Mouse (Mus musculus) heart, embryonic 14.5 days (tissue): ENCODE data around the gene Gad2. TPM values are rescaled to one million over a fixed set of nuclear protein-coding genes. Genes with fewer than 3 reads are reported as not detected.

Experiments
- ATAC-seq: fragments of 200-750 bp; cut with Nextera tagmentation; 2 replicates; pipeline ENCODE4 v1.8.0; 2017; ENCODE audit warnings: low read depth, moderate TSS enrichment; ENCODE audit not compliant: insufficient number of reproducible peaks, insufficient read depth, low FRiP score
- H3K27ac ChIP-seq, 2 experiments: fragments of 200-500 bp in 1 of 2; fragments of 300-500 bp in 1 of 2; sonication (generic) in 1 of 2; replicated peaks in 1 of 2; 2 replicates each; pipeline ENCODE4 v1.5.1; 2012 to 2014; ENCODE audit warnings: low read depth in 2 of 2, low read length in 2 of 2, control low read depth in 1 of 2, mild to moderate bottlenecking in 1 of 2, mixed read lengths in 1 of 2; ENCODE audit not compliant: control insufficient read depth in 1 of 2, insufficient read depth in 1 of 2
- H3K27me3 ChIP-seq: fragments of 300-500 bp; sonication (generic); 2 replicates; pipeline ENCODE4 v1.6.1; 2014; ENCODE audit warnings: mild to moderate bottlenecking, low read length, control low read depth; ENCODE audit not compliant: control insufficient read depth, insufficient read depth
- H3K36me3 ChIP-seq: fragments of 300-500 bp; sonication (generic); 2 replicates; pipeline ENCODE4 v1.6.1; 2014; ENCODE audit warnings: mild to moderate bottlenecking, control low read depth, low read length, mixed read lengths; ENCODE audit not compliant: control insufficient read depth, insufficient read depth
- H3K4me1 ChIP-seq, 2 experiments: fragments of 200-500 bp in 1 of 2; fragments of 300-500 bp in 1 of 2; sonication (generic) in 1 of 2; 2 replicates each; pipeline ENCODE4 v1.6.1; 2012 to 2014; ENCODE audit warnings: low read length in 2 of 2, control low read depth in 1 of 2, mixed read lengths in 1 of 2; ENCODE audit not compliant: control insufficient read depth in 2 of 2, insufficient read depth in 2 of 2
- H3K4me2 ChIP-seq: fragments of 300-500 bp; sonication (generic); 2 replicates; pipeline ENCODE4 v1.6.1; 2014; ENCODE audit warnings: mild to moderate bottlenecking, low read length
- H3K4me3 ChIP-seq, 2 experiments: fragments of 200-500 bp in 1 of 2; fragments of 300-500 bp in 1 of 2; sonication (generic) in 1 of 2; 2 replicates each; pipeline ENCODE4 v1.5.1; 2012 to 2014; ENCODE audit warnings: low read length in 2 of 2, mild to moderate bottlenecking in 2 of 2, control low read depth in 1 of 2, low read depth in 1 of 2, moderate library complexity in 1 of 2; ENCODE audit not compliant: control insufficient read depth in 1 of 2, insufficient read depth in 1 of 2
- H3K9ac ChIP-seq: fragments of 300-500 bp; sonication (generic); 2 replicates; pipeline ENCODE4 v1.6.1; 2014; ENCODE audit warnings: mild to moderate bottlenecking, low read length
- H3K9me3 ChIP-seq: fragments of 300-500 bp; sonication (generic); 2 replicates; pipeline ENCODE4 v1.6.1; 2016; ENCODE audit warnings: low read length, control low read depth; ENCODE audit not compliant: control insufficient read depth
- WGBS: fragments of 180-500 bp; shearing (Covaris S2); extraction: QIAGEN DNeasy Blood & Tissue Kit; methylation state at CpG from one replicate; pipeline ENCODE4 v1.1.7; 2014; 5-methylcytosine and 5-hydroxymethylcytosine counted together
- polyA plus RNA-seq: library from polyadenylated mRNA; unstranded; fragments of >200 nt; fragmentation: Nextera tagmentation; extraction: Ambion mirVana; gene quantifications from 2 replicates; pipeline ENCODE4 v1.2.1, GENCODE M21; 2014

The Gad2 gene
- polyA plus RNA-seq, 1 experiment from 2014 or later = 0.68 TPM

GRCm38 (mm10) chr2:22625096-22625960, 3.3 kb downstream of the Gad2 start:
- 20% methylated on average over 16 of the region's 16 CpGs for WGBS
- H3K9me3 ChIP-seq = no peaks in the 10 kb centered on the region
- no peak overlapping the region for H3K4me2 ChIP-seq
- H3K36me3 ChIP-seq = no peaks in the 10 kb centered on the region
- peaks cover 74% of the 10 kb centered on the region for H3K27me3 ChIP-seq
- H3K9ac ChIP-seq = no peak overlapping the region
- no peak overlapping the region for H3K4me3 ChIP-seq
- no peak for ATAC-seq
- no peak overlapping the region for H3K27ac ChIP-seq
- peaks cover 4 to 17% of the 10 kb centered on the region in 2 experiments; a peak in 3 of 4 replicates for H3K4me1 ChIP-seq

- ATAC-seq = no peak
- Histone ChIP-seq H3K9me3 (no peaks in the 10 kb centered on the region), H3K4me1 (peaks cover 4 to 17% of the 10 kb centered on the region in 2 experiments; a peak in 3 of 4 replicates), H3K27ac (no peak overlapping the region), H3K27me3 (peaks cover 56% of the 10 kb centered on the region), H3K36me3 (no peaks in the 10 kb centered on the region), H3K4me3 (no peak overlapping the region), H3K9ac (no peak overlapping the region), H3K4me2 (no peak overlapping the region)
- 40% methylated on average over 3 of the region's 3 CpGs for WGBS
These were observed 5.2 kb downstream of the Gad2 start for GRCm38 (mm10) chr2:22627147-22627666.

GRCm38 (mm10) chr2:22627819-22628432, 5.9 kb downstream of the Gad2 start:
- Histone ChIP-seq H3K9me3 (no peaks in the 10 kb centered on the region), H3K36me3 (no peaks in the 10 kb centered on the region), H3K27me3 (peaks cover 48% of the 10 kb centered on the region), H3K4me3 (no peak overlapping the region), H3K4me1 (peaks cover 4 to 10% of the 10 kb centered on the region in 2 experiments; a peak in 3 of 4 replicates), H3K4me2 (no peak overlapping the region), H3K9ac (no peak overlapping the region), H3K27ac (no peak overlapping the region)
- 23% methylated on average over 5 of the region's 5 CpGs for WGBS
- ATAC-seq = no peak

- Histone ChIP-seq H3K27me3 (no peaks in the 10 kb centered on the region), H3K9ac (no peak overlapping the region), H3K4me1 (no peaks in the 10 kb centered on the region), H3K4me2 (no peak overlapping the region), H3K27ac (no peak overlapping the region), H3K9me3 (no peaks in the 10 kb centered on the region), H3K36me3 (no peaks in the 10 kb centered on the region), H3K4me3 (no peak overlapping the region)
- no peak for ATAC-seq
- 40% methylated on average over 8 of the region's 8 CpGs for WGBS
These were observed 12.8 kb downstream of the Gad2 start for GRCm38 (mm10) chr2:22634766-22635165.

GRCm38 (mm10) chr2:22646134-22646533, 24.1 kb downstream of the Gad2 start:
- WGBS = 54% methylated on average over 1 of the region's 1 CpGs
- Histone ChIP-seq H3K4me1 (no peaks in the 10 kb centered on the region), H3K27ac (no peak overlapping the region), H3K9me3 (no peaks in the 10 kb centered on the region), H3K4me3 (no peak overlapping the region), H3K4me2 (no peak overlapping the region), H3K9ac (no peak overlapping the region), H3K27me3 (no peaks in the 10 kb centered on the region), H3K36me3 (no peaks in the 10 kb centered on the region)
- ATAC-seq = no peak

- no peak overlapping the region for H3K9ac ChIP-seq
- WGBS = 77% methylated on average over 1 of the region's 1 CpGs
- ATAC-seq = no peak
- H3K4me1 ChIP-seq = no peaks in the 10 kb centered on the region
- no peak overlapping the region for H3K4me3 ChIP-seq
- no peaks in the 10 kb centered on the region for H3K27me3 ChIP-seq
- no peak overlapping the region for H3K27ac ChIP-seq
- no peak overlapping the region for H3K4me2 ChIP-seq
- no peaks in the 10 kb centered on the region for H3K9me3 ChIP-seq
- H3K36me3 ChIP-seq = no peaks in the 10 kb centered on the region
These were observed 26.4 kb downstream of the Gad2 start for GRCm38 (mm10) chr2:22648394-22648793.

- Histone ChIP-seq H3K9me3 (no peaks in the 10 kb centered on the region), H3K4me1 (no peaks in the 10 kb centered on the region), H3K4me2 (no peak overlapping the region), H3K27ac (no peak overlapping the region), H3K27me3 (no peaks in the 10 kb centered on the region), H3K4me3 (no peak overlapping the region), H3K9ac (no peak overlapping the region), H3K36me3 (no peaks in the 10 kb centered on the region)
- ATAC-seq = no peak
- WGBS = 41% methylated on average over 4 of the region's 4 CpGs
These were observed 29.8 kb downstream of the Gad2 start for GRCm38 (mm10) chr2:22651826-22652225.
